Mouse (Mus musculus) spleen, postnatal 0 days (tissue): ENCODE data around the gene Dot1l. TPM values are rescaled to one million over a fixed set of nuclear protein-coding genes. Genes with fewer than 3 reads are reported as not detected.

Experiments
- microRNA counts: library from miRNA; unstranded; fragments of <30 nt; microRNA quantifications from one replicate; lab custom pipeline; 2015
- polyA plus RNA-seq: library from polyadenylated mRNA; unstranded; fragments of >200 nt; fragmentation: Nextera tagmentation; extraction: Ambion mirVana; gene quantifications from 2 replicates; pipeline ENCODE4 v1.2.1, GENCODE M21; 2015

Gene Dot1l
- 10.4 and 11.4 TPM in 2 replicates for polyA plus RNA-seq

GRCm38 (mm10) chr10:80754594-80755290 is at the start of gene Dot1l:
Gene Dot1l, plus strand, starts transcription at chr10:80755206.

GRCm38 (mm10) chr10:80742180-80742978 is 12.6 kb upstream of the Dot1l start, which contains the start of gene Ap3d1:
Gene Ap3d1, minus strand, starts transcription at chr10:80742264.

GRCm38 (mm10) chr10:80798150-80799006 is 43.4 kb downstream of the Dot1l start, which contains the start of the genes Sf3a2 and Plekhj1:
Gene Sf3a2, plus strand, starts transcription at chr10:80798198.
Gene Plekhj1, minus strand, starts transcription at chr10:80798626.

GRCm38 (mm10) chr10:80804916-80805315 is 49.9 kb downstream of the Dot1l start, which contains the start of gene Amh:
Gene Amh, plus strand, starts transcription at chr10:80805243.

GRCm38 (mm10) chr10:80813366-80813765 is 58.4 kb downstream of the Dot1l start, which contains the start of gene Jsrp1:
Gene Jsrp1, minus strand, starts transcription at chr10:80813498.

GRCm38 (mm10) chr10:80826151-80827062 is 71.4 kb downstream of the Dot1l start, which contains the start of gene Oaz1:
Gene Oaz1, plus strand, starts transcription at chr10:80826656.

GRCm38 (mm10) chr10:80843931-80844547 is 89.0 kb downstream of the Dot1l start, which contains the start of gene Lingo3:
Gene Lingo3, minus strand, starts transcription at chr10:80844039.

MicroRNAs encoded within 50 kb of the gene (microRNA counts, 519-probe panel; counts per million panel counts)
- 88.3 counts per million for microRNA mmu-miR-1982 (lab: Ali Mortazavi, UCI)

Other genes starting within 250 kb of the Dot1l start
- 0.12 and 0.22 TPM in 2 replicates for gene Atp8b3, start 216.1 kb upstream of the Dot1l start, polyA plus RNA-seq
- 13.4 and 14.4 TPM in 2 replicates for gene Rexo1, start 193.6 kb upstream of the Dot1l start, polyA plus RNA-seq
- 16.4 and 16.8 TPM in 2 replicates for gene Klf16, start 177.9 kb upstream of the Dot1l start, polyA plus RNA-seq
- 69.6 and 77.5 TPM in 2 replicates for gene Abhd17a, start 164.9 kb upstream of the Dot1l start, polyA plus RNA-seq
- gene Scamp4, start 152.3 kb upstream of the Dot1l start, polyA plus RNA-seq = 39.0 and 42.3 TPM in 2 replicates
- 5.7 and 6.3 TPM in 2 replicates for gene Adat3, start 152.3 kb upstream of the Dot1l start, polyA plus RNA-seq
- gene Gm49322, start 149.2 kb upstream of the Dot1l start, polyA plus RNA-seq = 0.82 and 1.6 TPM in 2 replicates
- 67.7 and 75.0 TPM in 2 replicates for gene Csnk1g2, start 132.4 kb upstream of the Dot1l start, polyA plus RNA-seq
- gene Btbd2, start 98.1 kb upstream of the Dot1l start, polyA plus RNA-seq = 16.3 and 18.7 TPM in 2 replicates
- gene Mknk2, start 77.1 kb upstream of the Dot1l start, polyA plus RNA-seq = 108 and 112 TPM in 2 replicates
- 27.5 and 34.4 TPM in 2 replicates for gene Mob3a, start 53.2 kb upstream of the Dot1l start, polyA plus RNA-seq
- 12.1 and 16.9 TPM in 2 replicates for gene Izumo4, start 53.0 kb upstream of the Dot1l start, polyA plus RNA-seq
- gene Ap3d1, start 12.9 kb upstream of the Dot1l start, polyA plus RNA-seq = 24.1 and 30.9 TPM in 2 replicates
- 43.1 and 44.2 TPM in 2 replicates for gene Sf3a2, start 43.0 kb downstream of the Dot1l start, polyA plus RNA-seq
- 91.0 and 101 TPM in 2 replicates for gene Plekhj1, start 43.4 kb downstream of the Dot1l start, polyA plus RNA-seq
- 0.07 TPM in 1 of 2 replicates, not detected in the other for gene Amh, start 50.0 kb downstream of the Dot1l start, polyA plus RNA-seq
- 0.13 and 0.29 TPM in 2 replicates for gene Jsrp1, start 58.3 kb downstream of the Dot1l start, polyA plus RNA-seq
- 1,694 and 1,746 TPM in 2 replicates for gene Oaz1, start 71.5 kb downstream of the Dot1l start, polyA plus RNA-seq
- 0.24 TPM in 1 of 2 replicates, not detected in the other for gene Lingo3, start 88.8 kb downstream of the Dot1l start, polyA plus RNA-seq
- 245 and 270 TPM in 2 replicates for gene Lsm7, start 100.0 kb downstream of the Dot1l start, polyA plus RNA-seq
- 70.4 and 75.6 TPM in 2 replicates for gene Sppl2b, start 100.1 kb downstream of the Dot1l start, polyA plus RNA-seq
- gene Tmprss9, start 116.6 kb downstream of the Dot1l start, polyA plus RNA-seq = 0.08 TPM in 1 of 2 replicates, not detected in the other
- 233 and 235 TPM in 2 replicates for gene Timm13, start 145.8 kb downstream of the Dot1l start, polyA plus RNA-seq
- 10.5 and 12.7 TPM in 2 replicates for gene Lmnb2, start 163.0 kb downstream of the Dot1l start, polyA plus RNA-seq
- gene Gadd45b, start 174.9 kb downstream of the Dot1l start, polyA plus RNA-seq = 10.3 and 11.5 TPM in 2 replicates